Mouse (Mus musculus) heart, adult 2 months (tissue): ENCODE results near the gene Nrxn2.

Experiments
- CTCF ChIP-seq: fragments of 200-600 bp; IDR thresholded peaks from 2 replicates; pipeline ENCODE4 v1.8.1; 2022; ENCODE audit warnings: antibody characterized with exemption, mild to moderate bottlenecking, moderate library complexity
- EP300 ChIP-seq: fragments of 200-500 bp; IDR thresholded peaks from 2 replicates; pipeline ENCODE4 v1.6.1; 2011; ENCODE audit warnings: low read depth, low read length, control low read depth; ENCODE audit not compliant: insufficient read depth
- POLR2A ChIP-seq: fragments of 200-500 bp; IDR thresholded peaks from 2 replicates; pipeline ENCODE4 v1.6.1; 2011; ENCODE audit warnings: mild to moderate bottlenecking, low read depth, low read length, control low read depth; ENCODE audit not compliant: insufficient read depth

DNA sequence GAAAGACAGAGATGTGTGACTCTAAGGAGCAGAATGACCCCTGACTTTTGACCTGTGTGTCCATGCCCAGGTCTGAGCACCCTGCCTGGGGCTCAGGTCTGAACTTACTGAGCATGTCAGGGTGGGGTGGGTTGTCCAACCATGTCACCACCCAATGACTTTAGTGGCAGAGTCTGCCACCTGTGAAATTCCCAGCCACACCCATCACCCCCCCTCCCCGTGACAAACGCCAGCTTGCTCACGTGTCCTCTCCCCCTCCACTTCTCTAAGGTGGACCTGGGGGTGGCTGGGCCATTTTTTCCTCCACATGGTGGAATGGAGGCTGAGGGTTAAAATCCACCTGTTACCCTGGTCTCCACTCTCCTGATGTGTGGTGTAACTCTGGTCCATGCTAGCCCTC, 117.7 kb downstream of the Nrxn2 start:
- TF ChIP-seq CTCF (no peak), POLR2A (no peak), EP300 (no peak)
